Mouse (Mus musculus) lung, postnatal 14 days (tissue): ENCODE data around the gene Ckap4.
"Not testable (repeated sequence)": the region's sequence is repeated elsewhere in the genome, so short reads cannot be mapped to it uniquely, and the experiment has no call there.

Experiments
- DNase-seq: peaks from one replicate; pipeline ENCODE4 v3.0.0; 2021

Ckap4 gene

DNA sequence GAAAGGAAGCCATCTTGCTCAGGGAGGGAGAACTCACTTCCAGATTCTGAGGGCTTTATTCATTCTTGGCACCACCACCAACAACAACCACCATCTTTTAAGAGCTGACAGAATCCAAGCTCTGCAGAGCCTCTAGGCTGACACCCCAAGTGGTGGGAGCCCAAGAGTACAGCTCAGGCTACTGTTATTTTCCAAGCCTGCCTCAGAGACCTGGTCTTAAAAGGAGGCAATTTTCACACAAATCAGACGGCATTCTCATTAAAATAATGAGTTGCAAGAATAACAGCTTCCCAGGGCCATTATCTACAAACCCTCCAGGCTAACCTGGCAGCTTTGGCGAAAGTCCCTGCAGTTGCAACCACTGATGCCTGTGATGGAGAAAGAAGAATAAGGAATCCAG lies 37.1 kb downstream of the Ckap4 start:
- no peak for DNase-seq

DNA sequence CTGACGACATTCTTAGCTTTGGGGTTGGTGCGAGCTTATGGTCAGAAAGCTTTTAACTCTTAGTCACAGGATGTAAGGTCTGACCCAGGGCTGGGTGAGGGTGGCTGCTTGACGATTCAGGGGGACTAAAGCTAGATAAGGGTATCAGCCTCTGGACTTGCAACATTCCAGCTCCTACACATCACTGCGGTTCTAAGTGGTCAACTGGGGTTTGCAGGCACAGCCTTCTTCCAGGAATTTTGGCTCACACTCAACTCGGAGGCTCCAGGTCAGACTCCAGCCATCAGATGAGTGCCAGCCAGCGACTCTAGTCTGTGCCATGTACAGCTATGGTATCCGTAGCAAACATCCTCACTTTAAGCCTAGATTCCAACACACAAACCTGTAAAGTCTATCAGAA lies 39.4 kb downstream of the Ckap4 start:
- no peak for DNase-seq

DNA sequence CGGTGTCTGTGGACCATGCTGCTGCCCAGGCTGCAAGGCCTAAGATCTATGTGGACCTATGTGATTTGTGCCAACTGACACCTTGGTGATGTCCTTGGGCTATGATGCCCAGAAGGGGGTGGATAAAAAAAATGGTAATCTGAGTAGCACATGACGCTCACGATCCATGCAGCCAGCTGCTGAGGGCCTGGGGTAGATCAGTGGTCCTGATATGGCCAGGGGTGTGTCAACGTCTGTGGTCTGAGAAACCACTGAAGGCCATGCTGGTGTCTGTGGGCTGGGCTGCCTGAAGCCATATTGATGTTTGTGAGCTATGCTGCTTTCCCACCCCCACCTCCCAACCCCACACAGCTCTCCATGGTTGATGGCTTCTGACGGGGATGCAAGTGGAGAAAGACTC lies 43.7 kb downstream of the Ckap4 start:
- DNase-seq = no peak

DNA sequence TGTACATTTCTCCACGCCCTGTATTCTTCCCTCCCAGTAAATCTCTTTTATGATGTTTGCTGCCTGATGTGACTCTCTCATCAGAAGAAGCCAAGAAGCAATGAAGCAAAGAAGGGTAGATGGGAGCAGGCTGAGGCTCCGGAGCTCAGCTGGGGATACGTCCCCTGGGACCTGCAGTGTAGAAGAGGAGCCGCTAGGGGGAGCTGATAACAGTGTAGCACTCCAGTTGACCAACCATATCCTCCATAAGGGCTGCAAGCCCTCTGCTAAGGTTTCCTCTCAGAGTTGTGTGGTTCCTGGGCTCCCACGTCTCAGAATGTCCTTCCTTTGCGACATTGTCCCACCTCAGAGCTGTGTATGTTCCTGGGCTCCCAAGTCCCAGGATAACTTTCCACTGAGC lies 45.5 kb downstream of the Ckap4 start:
- DNase-seq = peak; percentile 75

DNA sequence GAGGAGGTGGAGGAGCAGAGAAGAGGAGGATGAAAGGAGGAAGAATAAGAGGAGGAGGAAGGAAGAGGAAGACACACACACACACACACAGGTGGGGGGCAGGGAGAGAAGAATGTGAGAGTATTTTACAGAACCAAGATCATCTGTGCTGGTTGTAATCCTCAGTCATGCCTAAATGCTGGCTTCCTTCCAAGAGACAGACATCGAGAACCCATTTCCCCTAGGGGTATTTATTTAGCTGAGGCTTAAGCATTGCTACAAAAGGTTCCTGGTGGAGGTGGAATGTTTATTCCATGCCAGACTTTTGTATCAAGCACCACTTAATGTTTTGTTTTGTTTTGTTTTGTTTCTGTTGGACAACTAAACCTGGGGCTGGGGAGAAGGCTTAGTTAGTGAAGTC lies 49.2 kb downstream of the Ckap4 start:
- no peak for DNase-seq

DNA sequence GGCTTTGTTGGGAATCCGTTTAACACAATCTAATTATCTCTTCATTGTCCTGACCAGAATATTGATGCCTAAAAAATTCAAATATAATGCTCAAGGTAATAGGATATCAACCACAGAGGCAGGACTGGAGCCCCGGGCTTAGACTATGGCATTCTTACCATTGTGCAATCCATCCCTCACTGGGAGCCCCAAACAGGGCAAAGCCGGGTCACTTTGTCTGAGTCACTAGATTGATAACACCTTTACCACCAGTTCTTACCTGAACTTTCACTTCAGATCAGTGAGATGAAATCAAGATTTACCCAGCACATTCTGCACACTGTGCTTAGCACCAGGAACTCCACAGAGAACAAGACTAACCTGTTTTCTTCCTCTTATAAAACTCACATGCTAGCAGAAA lies 50.3 kb downstream of the Ckap4 start:
- DNase-seq = no peak

DNA sequence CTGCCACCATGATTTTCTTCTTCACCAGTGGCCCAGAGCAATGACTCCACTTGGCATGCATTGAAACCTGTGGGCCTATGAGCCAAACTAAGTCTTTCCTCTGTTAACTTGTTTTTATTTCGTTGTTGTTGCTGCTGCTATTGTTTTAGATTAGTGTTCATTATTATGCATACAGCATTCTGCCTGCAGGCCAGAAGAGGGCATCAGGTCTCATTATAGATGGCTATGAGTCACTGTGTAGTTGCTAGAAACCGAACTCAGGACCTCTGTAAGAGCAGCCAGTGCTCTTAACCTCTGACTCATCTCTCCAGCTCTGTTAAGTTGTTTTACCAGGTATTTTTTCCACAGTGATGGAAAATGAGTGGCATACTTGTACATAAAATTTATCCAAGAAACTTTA lies 50.8 kb downstream of the Ckap4 start:
- DNase-seq = no peak

DNA sequence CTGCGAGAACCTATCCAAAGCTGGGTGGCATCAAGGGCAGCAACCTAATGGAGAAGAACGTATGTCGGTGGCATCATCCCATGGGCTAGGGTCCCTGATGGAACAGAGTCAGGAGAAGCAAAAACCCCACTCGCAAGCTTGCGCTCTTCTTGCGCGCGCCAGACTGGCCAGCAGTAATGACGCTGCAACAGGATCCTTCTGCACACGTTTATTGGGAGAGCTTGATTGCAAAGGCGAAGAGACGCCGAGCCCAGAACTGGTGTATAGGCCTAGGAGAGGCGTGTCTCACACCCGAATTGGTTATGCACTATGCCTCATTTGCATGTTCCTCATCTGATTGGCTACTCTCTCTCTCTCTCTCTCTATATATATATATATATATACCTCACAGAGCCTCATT lies 51.4 kb downstream of the Ckap4 start:
- DNase-seq = not testable (repeated sequence)

DNA sequence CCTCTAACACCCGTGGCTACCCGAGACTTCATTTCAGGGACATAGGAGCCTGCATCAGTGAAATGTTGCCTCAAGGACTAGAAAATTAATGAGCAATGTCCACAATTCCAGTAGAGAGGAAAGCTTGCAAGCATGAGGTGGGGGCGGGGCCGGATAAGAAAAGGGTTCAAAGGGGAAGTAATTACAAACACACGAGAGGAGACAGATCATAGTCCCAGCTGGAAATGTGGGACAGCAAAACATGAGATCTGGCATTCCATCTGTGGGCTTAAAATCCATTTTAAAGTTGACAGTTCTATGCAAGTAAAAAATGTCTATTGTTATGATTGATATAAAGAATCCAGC lies 52.6 kb downstream of the Ckap4 start:
- peak; percentile 26 for DNase-seq

DNA sequence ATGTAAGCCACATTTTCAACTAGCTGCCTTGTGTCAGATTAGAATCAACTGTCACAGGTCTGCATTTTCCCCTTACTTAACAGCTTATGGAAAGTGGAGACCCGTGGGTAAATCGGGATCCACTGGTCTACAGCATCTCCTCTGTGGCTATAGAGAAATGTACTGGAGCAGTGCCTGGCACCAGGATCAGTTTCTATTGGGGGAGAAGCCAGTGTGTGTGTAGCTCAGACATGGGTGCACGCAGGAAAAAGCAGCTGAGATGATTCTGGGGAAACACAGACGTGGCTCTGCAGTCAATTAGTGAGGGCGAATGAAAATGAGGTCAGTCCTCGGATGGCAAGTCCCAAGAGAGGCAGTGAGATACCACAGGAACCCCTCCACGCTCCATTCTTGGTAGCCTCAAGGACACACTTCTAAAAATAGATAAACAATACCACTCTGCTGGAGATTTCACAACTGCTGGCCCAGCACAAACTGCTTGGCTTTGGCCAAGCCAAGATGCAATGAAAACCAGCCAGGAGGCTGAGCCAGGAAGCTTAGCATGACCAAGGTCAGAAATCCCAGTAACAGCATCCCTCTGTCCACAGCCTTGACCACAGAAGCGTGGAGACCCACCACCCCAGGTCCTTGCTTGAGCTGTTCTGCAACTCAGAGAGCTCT lies 53.1 kb downstream of the Ckap4 start:
- peak; percentile 51 for DNase-seq

DNA sequence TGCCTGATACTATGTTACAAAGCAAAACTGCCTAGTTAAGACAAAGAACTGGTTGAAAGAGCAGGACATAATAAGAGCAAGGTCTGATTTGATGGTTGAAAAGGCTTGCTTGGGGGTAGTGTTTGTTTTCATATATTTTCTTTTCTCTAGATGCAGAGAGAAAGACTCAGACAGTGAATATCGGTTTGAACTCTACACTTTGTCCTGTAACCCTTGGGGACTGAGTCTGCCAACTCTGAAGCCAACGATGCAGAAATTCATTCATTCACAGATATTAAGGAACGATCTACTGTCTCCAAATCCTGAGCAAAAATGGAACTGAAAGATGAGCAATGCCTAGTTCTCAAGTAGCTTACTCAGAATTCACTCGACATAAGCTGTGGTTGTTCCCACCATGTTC lies 53.7 kb downstream of the Ckap4 start:
- no peak for DNase-seq

DNA sequence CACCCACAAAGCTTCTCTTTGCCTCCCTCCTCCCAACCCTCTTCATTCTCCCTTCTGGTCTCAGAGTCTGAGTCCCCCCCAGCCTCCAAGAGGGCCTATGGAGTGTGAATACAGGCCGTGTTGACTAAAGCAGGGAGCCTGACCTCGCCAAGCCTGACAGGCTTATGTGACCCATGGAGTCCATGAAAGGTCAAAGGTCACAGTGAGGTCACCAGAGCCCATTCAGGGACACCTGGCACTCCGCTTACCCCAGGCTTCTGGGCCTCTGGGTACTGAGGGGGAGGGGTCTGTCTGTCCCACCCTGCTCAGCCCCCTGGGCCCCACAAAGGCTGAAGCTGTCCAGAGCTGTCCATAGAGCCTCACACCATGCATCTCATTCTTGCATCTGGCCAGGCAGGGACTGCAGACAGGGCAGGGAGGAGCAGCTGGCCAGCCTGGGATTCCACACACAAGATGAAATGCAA lies 56.2 kb downstream of the Ckap4 start:
- no peak for DNase-seq

DNA sequence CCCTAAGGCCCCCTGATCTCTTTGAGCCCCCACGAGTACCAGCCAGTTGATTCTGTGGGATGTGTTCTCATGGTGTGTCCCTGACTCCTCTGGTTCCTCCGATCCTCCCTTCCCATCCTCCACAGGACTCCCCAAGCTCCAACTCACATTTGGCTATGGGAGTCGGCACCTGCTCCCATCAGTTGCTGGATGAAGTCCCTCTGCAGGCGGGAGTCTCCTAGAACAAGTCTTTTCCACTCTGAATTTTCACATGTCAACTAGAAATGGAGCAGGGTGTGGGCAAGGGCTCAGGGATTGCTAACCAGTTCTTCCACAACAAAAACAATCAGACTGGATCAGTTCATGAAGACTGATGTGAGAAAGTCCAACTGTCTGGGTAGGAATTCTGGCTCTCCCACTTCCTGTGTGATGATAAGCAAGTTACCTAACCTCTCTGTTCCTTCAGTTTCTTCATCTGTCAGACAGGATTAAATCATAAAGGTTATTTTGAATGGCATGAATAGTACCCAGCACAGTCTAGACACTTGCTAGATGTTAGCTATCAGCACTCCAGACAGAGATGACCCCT lies 56.7 kb downstream of the Ckap4 start:
- DNase-seq = no peak
